Mouse (Mus musculus): Measurements from ENCODE around the gene Spaca4. TPM values are rescaled to one million over a fixed set of nuclear protein-coding genes. Genes with fewer than 3 reads are reported as not detected.
A peak's percentile ranks its signal among the peaks of the same experiment; 100 is the strongest.

Gene Spaca4
- polyA plus RNA-seq, 1 experiment from 2014 or later: not detected

DNA sequence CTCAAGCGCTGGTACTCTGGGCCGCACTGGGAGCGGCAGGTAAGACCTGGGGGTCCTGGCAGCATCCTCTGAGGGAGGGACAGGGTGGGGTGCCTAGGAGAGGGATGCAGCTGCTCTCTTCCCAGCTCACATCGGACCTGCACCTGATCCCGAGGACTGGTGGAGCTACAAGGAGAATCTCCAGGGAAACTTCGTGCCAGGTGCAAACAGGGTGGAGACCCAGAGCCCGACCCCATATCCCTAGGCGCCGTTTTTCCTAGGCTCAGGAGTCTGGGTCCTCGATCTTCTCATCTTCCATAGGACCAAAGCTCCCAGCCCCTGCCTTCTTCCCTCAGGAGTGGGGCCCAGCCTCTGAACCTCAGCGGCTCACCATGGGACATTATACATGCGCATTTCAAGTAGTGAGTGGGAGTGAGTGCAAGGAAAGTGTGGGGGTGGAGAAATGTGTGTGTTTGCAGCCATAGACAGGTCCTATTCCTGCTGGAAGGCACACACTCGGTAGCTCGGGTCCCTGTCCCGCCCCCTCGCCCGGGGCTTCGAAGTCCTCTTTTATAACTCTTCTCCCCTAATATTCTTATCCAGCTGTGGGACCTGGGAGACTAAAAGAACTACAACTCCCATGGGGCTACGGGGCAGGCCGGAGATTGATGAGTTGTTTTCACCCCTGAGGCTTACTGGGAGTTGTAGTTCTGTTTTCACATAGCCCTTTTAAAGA lies 25.2 kb downstream of the Spaca4 start:
- Histone ChIP-seq H3K4me2 (ENCODE audit: low read depth, low read length) (peak overlapping the region; percentile 60), H3K27ac (ENCODE audit: low read length) (no peak overlapping the region), H3K4me1 (replicated peaks; ENCODE audit: control insufficient read depth, insufficient read depth, low read length) (peaks cover 23% of the 10 kb centered on the region), H3K9ac (ENCODE audit: low read length) (peak overlapping the region; percentile 43), H3K27me3 (ENCODE audit: control insufficient read depth, insufficient read depth, low read depth, low read length) (peaks cover 30% of the 10 kb centered on the region), H3K4me3 (ENCODE audit: low read length) (peak overlapping the region; percentile 42), H3K36me3 (ENCODE audit: control insufficient read depth, insufficient read depth, low read length) (no peaks in the 10 kb centered on the region), H3K9me3 (ENCODE audit: control insufficient read depth, low read length) (no peaks in the 10 kb centered on the region)
- ATAC-seq (ENCODE audit: low read depth): peak; percentile 12; the same call in 1 of the 2 replicates
- WGBS: under 1% methylated on average over 20 of the region's 20 CpGs

GRCm38 (mm10) chr7:45699523-45700141 lies 26.0 kb downstream of the Spaca4 start, which contains the start of gene Car11:
Gene Car11 (plus strand): TSS chr7:45699843.
- Histone ChIP-seq H3K4me1 (replicated peaks; ENCODE audit: control insufficient read depth, insufficient read depth, low read length) (peaks cover 21% of the 10 kb centered on the region), H3K27ac (ENCODE audit: low read length) (no peak within 1 kb of the TSS), H3K9ac (ENCODE audit: low read length) (peak within 1 kb of the TSS; percentile 43), H3K27me3 (ENCODE audit: control insufficient read depth, insufficient read depth, low read depth, low read length) (peaks cover 30% of the 10 kb centered on the region), H3K36me3 (ENCODE audit: control insufficient read depth, insufficient read depth, low read length) (no peaks in the 10 kb centered on the region), H3K4me3 (ENCODE audit: low read length) (peak within 1 kb of the TSS; percentile 42), H3K9me3 (ENCODE audit: control insufficient read depth, low read length) (no peaks in the 10 kb centered on the region), H3K4me2 (ENCODE audit: low read depth, low read length) (peak within 1 kb of the TSS; percentile 60)
- WGBS: 2% methylated on average over 36 of the region's 36 CpGs
- no peak for ATAC-seq (ENCODE audit: low read depth)

DNA sequence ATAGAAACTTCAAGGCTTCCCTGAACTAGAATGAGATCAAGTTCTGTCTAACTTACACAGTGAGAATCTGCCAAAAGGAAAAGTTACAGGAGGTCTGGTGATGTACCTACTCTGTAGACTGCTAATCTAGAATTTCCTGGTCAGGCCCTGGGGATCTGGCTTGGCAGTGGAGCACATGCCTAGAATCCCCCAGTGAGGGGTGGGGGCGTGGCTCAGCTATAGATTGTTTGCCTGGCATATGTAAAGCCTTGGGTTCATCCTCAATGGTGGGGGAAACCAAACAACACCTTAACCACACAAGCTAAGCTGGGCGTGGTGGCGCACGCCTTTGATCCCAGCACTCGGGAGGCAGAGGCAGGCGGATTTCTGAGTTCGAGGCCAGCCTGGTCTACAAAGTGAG lies 27.7 kb downstream of the Spaca4 start:
- Histone ChIP-seq H3K9ac (ENCODE audit: low read length) (no peak overlapping the region), H3K27ac (ENCODE audit: low read length) (no peak overlapping the region), H3K4me2 (ENCODE audit: low read depth, low read length) (no peak overlapping the region), H3K27me3 (ENCODE audit: control insufficient read depth, insufficient read depth, low read depth, low read length) (peaks cover 30% of the 10 kb centered on the region), H3K4me1 (replicated peaks; ENCODE audit: control insufficient read depth, insufficient read depth, low read length) (peaks cover 10% of the 10 kb centered on the region), H3K9me3 (ENCODE audit: control insufficient read depth, low read length) (no peaks in the 10 kb centered on the region), H3K4me3 (ENCODE audit: low read length) (no peak overlapping the region), H3K36me3 (ENCODE audit: control insufficient read depth, insufficient read depth, low read length) (no peaks in the 10 kb centered on the region)
- 81% methylated on average over 5 of the region's 7 CpGs for WGBS
- ATAC-seq (ENCODE audit: low read depth): no peak

DNA sequence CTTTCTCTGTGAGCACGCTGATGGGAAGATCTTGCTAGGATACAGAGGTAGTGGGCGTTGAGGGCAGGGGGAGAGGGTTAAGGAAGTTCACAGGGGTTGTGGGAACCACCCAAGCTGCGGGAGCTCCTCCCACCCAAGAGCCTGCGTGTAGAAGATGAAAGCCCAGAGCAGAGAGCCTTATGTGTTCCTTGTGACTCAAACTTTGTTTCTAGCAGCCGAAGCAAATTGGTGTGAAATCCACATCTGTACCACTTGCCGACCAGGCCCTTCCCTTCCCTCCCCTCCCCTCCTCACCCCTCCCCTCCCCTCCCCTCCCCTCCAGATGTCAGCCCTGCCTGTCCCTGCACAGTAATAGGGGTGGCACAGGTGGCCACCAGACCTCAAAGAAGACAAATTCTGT lies 30.5 kb downstream of the Spaca4 start:
- no peak overlapping the region for H3K9ac ChIP-seq (ENCODE audit: low read length)
- ATAC-seq (ENCODE audit: low read depth): no peak

DNA sequence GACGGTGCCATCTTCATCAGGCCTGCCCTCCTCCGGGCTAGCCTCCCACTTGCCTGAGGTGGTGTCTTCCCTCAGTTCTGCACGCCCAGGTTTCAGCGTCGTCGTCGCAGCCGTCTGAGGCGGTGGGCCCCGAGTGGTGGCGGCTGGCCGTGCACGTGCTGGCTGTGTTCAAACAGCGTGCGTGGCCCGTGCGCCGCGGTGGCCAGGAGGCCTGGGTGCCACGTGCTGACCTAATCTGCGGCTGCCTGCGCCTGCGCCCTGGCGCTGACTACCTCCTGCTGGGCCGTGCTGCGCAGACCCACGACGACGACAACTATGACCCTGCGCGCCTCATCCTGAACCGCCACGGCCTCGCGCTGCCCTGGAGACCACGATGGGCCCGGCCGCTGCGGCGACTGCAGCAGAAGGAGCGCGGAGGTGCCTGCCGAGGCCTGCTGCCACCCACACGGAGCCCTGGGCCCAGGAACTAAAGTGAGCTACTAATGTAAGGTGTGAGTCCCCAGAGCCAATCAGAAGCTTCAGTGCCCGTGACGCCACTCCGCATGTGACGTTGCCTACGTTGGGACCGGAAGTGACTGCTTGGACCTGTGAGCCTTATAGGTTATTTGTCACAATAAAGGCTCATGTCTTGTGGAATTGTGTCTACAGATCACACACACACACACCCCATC lies 31.6 kb downstream of the Spaca4 start, which contains the start of gene Sec1:
Gene Sec1 (minus strand): TSS at position 482 of the 671 bp plus-strand sequence.
- no peaks in the 10 kb centered on the region for H3K36me3 ChIP-seq (ENCODE audit: control insufficient read depth, insufficient read depth, low read length)
- H3K9me3 ChIP-seq (ENCODE audit: control insufficient read depth, low read length): no peaks in the 10 kb centered on the region
- WGBS: 90% methylated on average over 50 of the region's 50 CpGs
- no peak within 1 kb of the TSS for H3K9ac ChIP-seq (ENCODE audit: low read length)
- peaks cover 8% of the 10 kb centered on the region for H3K27me3 ChIP-seq (ENCODE audit: control insufficient read depth, insufficient read depth, low read depth, low read length)
- H3K27ac ChIP-seq (ENCODE audit: low read length): no peak within 1 kb of the TSS
- H3K4me2 ChIP-seq (ENCODE audit: low read depth, low read length): no peak within 1 kb of the TSS
- no peak for ATAC-seq (ENCODE audit: low read depth)
- no peaks in the 10 kb centered on the region for H3K4me1 ChIP-seq (replicated peaks; ENCODE audit: control insufficient read depth, insufficient read depth, low read length)
- H3K4me3 ChIP-seq (ENCODE audit: low read length): no peak within 1 kb of the TSS

More for the DNA sequence above, 30.5 kb downstream of the Spaca4 start:
- Histone ChIP-seq H3K27me3 (ENCODE audit: control insufficient read depth, insufficient read depth, low read depth, low read length) (peaks cover 18% of the 10 kb centered on the region), H3K9me3 (ENCODE audit: control insufficient read depth, low read length) (no peaks in the 10 kb centered on the region), H3K4me3 (ENCODE audit: low read length) (no peak overlapping the region), H3K4me1 (replicated peaks; ENCODE audit: control insufficient read depth, insufficient read depth, low read length) (peaks cover 2% of the 10 kb centered on the region), H3K4me2 (ENCODE audit: low read depth, low read length) (no peak overlapping the region), H3K27ac (ENCODE audit: low read length) (no peak overlapping the region), H3K36me3 (ENCODE audit: control insufficient read depth, insufficient read depth, low read length) (no peaks in the 10 kb centered on the region)
- 15% methylated on average over 6 of the region's 6 CpGs for WGBS

- H3K4me2 ChIP-seq (ENCODE audit: low read depth, low read length): no peak overlapping the region
- 70% methylated on average over 2 of the region's 2 CpGs for WGBS
- no peaks in the 10 kb centered on the region for H3K4me1 ChIP-seq (replicated peaks; ENCODE audit: control insufficient read depth, insufficient read depth, low read length)
- no peak for ATAC-seq (ENCODE audit: low read depth)
- H3K4me3 ChIP-seq (ENCODE audit: low read length): no peak overlapping the region
- H3K27ac ChIP-seq (ENCODE audit: low read length): no peak overlapping the region
- no peaks in the 10 kb centered on the region for H3K27me3 ChIP-seq (ENCODE audit: control insufficient read depth, insufficient read depth, low read depth, low read length)
- no peaks in the 10 kb centered on the region for H3K36me3 ChIP-seq (ENCODE audit: control insufficient read depth, insufficient read depth, low read length)
- no peak overlapping the region for H3K9ac ChIP-seq (ENCODE audit: low read length)
- no peaks in the 10 kb centered on the region for H3K9me3 ChIP-seq (ENCODE audit: control insufficient read depth, low read length)
These were observed 33.2 kb downstream of the Spaca4 start for GRCm38 (mm10) chr7:45692364-45692763.

- no peaks in the 10 kb centered on the region for H3K36me3 ChIP-seq (ENCODE audit: control insufficient read depth, insufficient read depth, low read length)
- H3K4me1 ChIP-seq (replicated peaks; ENCODE audit: control insufficient read depth, insufficient read depth, low read length): 0 out of 2 replicates have a peak, but pooled peaks cover 11% of the 10 kb centered on the region
- no peak for ATAC-seq (ENCODE audit: low read depth)
- 54% methylated on average over 11 of the region's 11 CpGs for WGBS
- H3K9ac ChIP-seq (ENCODE audit: low read length): no peak overlapping the region
- H3K27me3 ChIP-seq (ENCODE audit: control insufficient read depth, insufficient read depth, low read depth, low read length): no peaks in the 10 kb centered on the region; the same call in 1 of the 2 replicates
- no peaks in the 10 kb centered on the region for H3K9me3 ChIP-seq (ENCODE audit: control insufficient read depth, low read length)
- H3K27ac ChIP-seq (ENCODE audit: low read length): no peak overlapping the region
- no peak overlapping the region for H3K4me3 ChIP-seq (ENCODE audit: low read length)
- H3K4me2 ChIP-seq (ENCODE audit: low read depth, low read length): no peak overlapping the region
These were observed 35.8 kb downstream of the Spaca4 start for GRCm38 (mm10) chr7:45689800-45690199.

GRCm38 (mm10) chr7:45689099-45689498 lies 36.5 kb downstream of the Spaca4 start:
- H3K4me1 ChIP-seq (replicated peaks; ENCODE audit: control insufficient read depth, insufficient read depth, low read length): 0 out of 2 replicates have a peak, but pooled peaks cover 11% of the 10 kb centered on the region

GRCm38 (mm10) chr7:45686841-45687240 lies 38.8 kb downstream of the Spaca4 start:
- no peak for ATAC-seq (ENCODE audit: low read depth)
- Histone ChIP-seq H3K27me3 (ENCODE audit: control insufficient read depth, insufficient read depth, low read depth, low read length) (no peaks in the 10 kb centered on the region; the same call in 1 of the 2 replicates), H3K27ac (ENCODE audit: low read length) (no peak overlapping the region), H3K4me2 (ENCODE audit: low read depth, low read length) (no peak overlapping the region), H3K4me1 (replicated peaks; ENCODE audit: control insufficient read depth, insufficient read depth, low read length) (peaks cover 19% of the 10 kb centered on the region), H3K9me3 (ENCODE audit: control insufficient read depth, low read length) (no peaks in the 10 kb centered on the region), H3K36me3 (ENCODE audit: control insufficient read depth, insufficient read depth, low read length) (no peaks in the 10 kb centered on the region), H3K9ac (ENCODE audit: low read length) (no peak overlapping the region), H3K4me3 (ENCODE audit: low read length) (no peak overlapping the region)
- 64% methylated on average over 3 of the region's 3 CpGs for WGBS

More at GRCm38 (mm10) chr7:45689099-45689498, 36.5 kb downstream of the Spaca4 start:
- no peak overlapping the region for H3K9ac ChIP-seq (ENCODE audit: low read length)
- H3K4me3 ChIP-seq (ENCODE audit: low read length): no peak overlapping the region
- no peaks in the 10 kb centered on the region for H3K36me3 ChIP-seq (ENCODE audit: control insufficient read depth, insufficient read depth, low read length)
- no peaks in the 10 kb centered on the region for H3K9me3 ChIP-seq (ENCODE audit: control insufficient read depth, low read length)
- no peak for ATAC-seq (ENCODE audit: low read depth)
- H3K27me3 ChIP-seq (ENCODE audit: control insufficient read depth, insufficient read depth, low read depth, low read length): no peaks in the 10 kb centered on the region; the same call in 1 of the 2 replicates
- H3K4me2 ChIP-seq (ENCODE audit: low read depth, low read length): no peak overlapping the region
- 54% methylated on average over 6 of the region's 6 CpGs for WGBS
- H3K27ac ChIP-seq (ENCODE audit: low read length): no peak overlapping the region
